Mouse (Mus musculus) spleen, postnatal 36 days (tissue): Measurements from ENCODE around the gene 2010300C02Rik.

Experiments
- DNase-seq, 2 experiments: peaks; one replicate each; pipeline ENCODE4 v3.0.0; 2022; ENCODE audit warnings: low spot score in 2 of 2, mixed read lengths in 1 of 2

Gene 2010300C02Rik

DNA sequence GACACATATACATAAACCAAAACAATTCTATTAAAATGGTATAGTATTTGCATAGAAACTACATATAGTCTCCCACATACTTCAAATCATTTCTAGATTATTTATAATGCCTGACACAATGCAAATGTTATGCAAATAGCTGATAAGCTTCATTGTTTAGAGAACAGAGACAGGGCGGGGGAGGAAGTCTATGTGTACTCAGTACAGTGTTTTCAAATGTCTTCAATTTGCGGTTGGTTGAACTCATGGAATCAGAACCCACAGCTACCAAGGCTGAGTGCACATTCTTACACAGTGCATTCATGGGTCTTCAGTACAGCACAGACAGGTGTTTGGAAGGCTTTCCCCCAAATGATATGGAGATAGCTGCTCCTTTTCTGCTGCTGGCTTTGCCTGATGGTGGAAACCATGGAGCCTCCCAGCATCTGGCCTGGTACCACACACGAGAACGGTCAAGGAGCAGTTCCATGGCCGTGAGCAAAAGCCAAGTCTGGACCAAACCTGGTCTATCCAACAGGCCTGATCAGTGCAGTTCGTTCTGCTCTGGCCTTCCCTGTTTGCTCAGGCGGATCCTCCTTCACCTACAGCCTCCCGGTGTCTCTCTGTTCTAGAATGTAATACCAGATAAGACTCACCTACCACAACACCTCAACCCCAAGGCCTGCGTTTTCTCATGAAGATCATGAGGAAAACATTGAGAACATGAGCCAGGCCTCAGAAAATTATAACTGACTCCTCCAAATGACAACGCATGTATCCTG lies 8.1 kb downstream of the 2010300C02Rik start:
- no peak for DNase-seq

DNA sequence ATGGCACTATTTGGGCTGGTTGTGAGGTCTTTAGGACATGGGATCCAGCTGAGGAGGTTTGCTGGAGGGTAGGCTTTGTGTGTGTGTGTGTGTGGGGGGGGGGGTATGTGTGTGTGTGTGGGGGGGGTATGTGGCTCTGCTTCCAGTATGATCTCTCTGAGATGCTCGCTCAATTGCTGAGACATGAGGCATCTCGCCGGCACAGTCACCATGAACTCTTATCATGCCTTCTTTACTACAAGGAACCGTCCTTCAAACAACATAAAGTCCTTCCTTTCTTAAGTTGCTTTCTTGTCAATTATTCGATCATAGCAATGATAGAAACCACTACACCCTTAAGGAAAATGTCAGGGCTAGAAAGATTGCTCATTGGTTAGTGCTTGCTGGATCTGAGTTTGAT lies 8.8 kb downstream of the 2010300C02Rik start:
- no peak for DNase-seq

- no peak for DNase-seq
Measured at GRCm38 (mm10) chr1:37709736-37710135, 10.1 kb downstream of the 2010300C02Rik start.

DNA sequence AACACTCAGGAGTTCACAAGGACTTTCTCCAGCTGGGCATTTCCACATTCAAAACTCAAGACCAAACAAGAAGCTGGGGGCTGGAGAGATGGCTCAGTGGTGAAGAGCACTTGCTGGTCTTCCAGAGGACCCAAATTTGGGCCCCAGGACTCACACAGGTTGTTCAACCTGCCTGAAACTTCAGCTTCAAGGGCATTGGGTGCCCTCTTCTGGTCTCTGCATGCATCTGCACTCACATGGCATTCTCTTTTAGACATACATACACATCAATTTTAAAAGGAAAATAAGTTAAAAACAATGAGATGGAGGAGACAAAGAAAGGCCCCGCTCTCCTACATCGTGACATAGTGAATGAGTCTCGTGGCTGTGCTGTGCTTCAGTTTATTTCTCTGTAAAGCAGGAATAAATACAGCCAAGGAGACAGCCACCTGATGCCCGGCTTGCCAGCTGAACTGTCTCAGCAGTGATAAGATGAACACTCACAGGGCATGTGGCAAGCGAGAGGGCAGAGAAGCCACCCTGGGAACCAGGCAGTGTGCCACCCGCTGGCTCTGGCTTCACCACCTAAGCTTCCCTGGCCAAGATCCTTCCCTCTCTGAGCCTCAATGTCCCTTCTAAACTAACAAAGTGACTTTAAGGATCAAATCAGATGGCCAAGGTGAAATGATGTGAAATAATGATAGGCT lies 11.5 kb downstream of the 2010300C02Rik start:
- DNase-seq = no peak

- DNase-seq = no peak
Measured at GRCm38 (mm10) chr1:37702326-37702725, 17.6 kb downstream of the 2010300C02Rik start.

DNA sequence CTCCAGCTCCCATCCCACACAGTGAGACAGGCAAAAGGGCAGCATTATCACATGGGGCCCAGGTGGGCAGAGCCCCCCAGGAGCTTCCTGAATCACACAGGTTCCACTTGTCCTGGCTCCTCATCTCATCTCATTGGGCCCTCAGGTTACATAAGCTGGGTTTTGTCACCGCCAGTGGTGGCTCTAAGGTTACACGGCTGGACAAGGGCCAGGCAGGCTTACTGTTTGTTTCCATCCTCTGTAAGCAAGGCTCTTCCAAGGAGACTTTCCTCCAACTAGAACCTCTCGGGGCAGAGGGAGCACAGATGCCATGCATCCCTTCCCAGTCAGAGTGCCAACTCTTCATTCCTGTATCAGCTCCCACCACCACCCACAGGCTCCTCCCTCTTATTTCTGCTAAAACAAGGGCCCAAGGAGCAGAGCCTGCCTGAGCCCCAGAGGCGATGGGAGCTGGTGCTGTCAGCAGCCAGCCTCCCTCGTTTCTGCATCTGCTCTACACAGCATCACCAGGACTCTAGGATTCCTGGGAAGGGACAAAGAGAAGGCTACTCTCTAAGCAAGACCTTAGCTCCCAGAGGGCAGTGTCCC lies 20.9 kb downstream of the 2010300C02Rik start:
- no peak for DNase-seq

- DNase-seq = no peak
Measured at GRCm38 (mm10) chr1:37698186-37698839, 21.6 kb downstream of the 2010300C02Rik start.

GRCm38 (mm10) chr1:37696918-37697317 lies 23.0 kb downstream of the 2010300C02Rik start:
- DNase-seq = peak; percentile 10 to 18

GRCm38 (mm10) chr1:37695732-37696131 lies 24.2 kb downstream of the 2010300C02Rik start:
- no peak for DNase-seq

DNA sequence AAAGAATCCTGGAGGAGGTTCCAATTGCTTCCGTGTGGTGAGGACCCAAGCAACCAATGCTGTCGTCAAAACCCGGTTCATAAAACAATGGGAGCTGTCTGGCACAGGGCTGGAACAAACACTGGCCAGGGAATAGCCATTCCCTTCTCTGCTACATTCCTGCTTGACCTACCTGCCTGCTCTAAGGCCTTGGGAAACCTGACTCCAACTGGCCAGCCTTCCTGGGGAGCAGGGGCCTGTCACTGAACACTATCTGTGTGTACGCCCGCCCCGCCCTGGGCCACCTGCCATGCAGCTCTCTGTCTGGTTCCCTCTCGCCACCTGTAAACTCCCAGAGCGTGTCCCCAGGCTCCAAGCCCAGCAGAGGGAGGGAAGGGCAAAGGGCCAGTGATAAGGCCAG lies 25.5 kb downstream of the 2010300C02Rik start:
- DNase-seq = no peak

GRCm38 (mm10) chr1:37691179-37691578 lies 28.7 kb downstream of the 2010300C02Rik start:
- peak; percentile 23 to 37 for DNase-seq

DNA sequence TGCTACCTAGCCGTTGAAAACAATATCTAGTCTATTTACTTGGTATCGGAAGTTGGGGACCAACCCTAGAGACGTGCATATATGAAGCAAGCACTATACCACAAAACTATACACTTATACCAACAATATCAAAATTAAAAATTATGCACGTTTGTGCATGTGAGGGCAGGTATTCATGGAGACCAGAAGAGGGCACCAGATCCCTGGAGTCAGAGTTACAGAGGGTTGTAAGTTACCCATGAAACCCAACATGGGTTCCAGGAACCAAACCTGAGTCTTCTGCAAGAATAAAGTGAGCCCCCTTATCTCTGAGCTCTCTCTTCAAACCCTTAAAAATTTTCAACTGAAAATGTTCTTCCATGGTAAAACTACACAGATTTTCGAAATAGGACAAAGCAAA lies 29.2 kb downstream of the 2010300C02Rik start:
- no peak for DNase-seq

DNA sequence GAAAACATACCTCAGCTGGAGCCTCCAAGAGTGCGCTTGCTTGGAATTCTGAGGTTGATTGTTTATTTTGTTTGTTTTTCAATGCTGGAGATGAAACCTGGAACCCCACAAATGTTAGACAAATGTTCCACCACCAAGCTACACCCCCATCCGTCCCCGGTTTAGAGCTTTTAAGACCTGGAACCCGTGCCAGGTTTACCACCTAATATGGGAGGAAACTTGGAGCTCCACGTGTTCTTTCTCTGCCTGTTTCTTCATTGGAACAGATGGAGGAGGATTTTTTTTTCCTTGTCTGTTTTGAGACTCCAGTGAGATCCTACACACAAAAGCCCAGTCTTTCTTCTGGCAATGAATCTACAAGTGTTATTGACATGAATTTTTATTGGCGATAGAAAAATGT lies 30.2 kb downstream of the 2010300C02Rik start:
- no peak for DNase-seq

- DNase-seq = no peak
Measured at GRCm38 (mm10) chr1:37688351-37688750, 31.5 kb downstream of the 2010300C02Rik start.

DNA sequence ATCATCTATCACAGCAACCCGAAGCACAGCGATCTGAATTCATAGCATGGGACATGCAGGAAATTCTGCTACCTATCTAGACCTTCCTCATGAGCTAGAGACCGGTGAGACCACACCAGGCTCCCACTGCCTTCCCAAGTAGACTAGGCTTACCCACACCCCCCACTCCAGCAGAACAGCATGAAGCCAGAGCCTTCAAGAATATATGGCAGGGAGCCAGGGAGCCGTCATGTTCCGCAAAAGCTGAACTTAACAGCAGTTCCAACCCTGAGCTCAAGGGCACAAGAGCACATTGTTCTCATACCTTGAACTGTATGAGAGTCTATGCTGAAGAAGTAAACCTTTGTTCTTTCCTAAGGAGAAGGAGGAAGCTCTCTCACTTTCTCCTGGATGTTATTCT lies 32.4 kb downstream of the 2010300C02Rik start:
- no peak for DNase-seq

- no peak for DNase-seq
Measured at GRCm38 (mm10) chr1:37686953-37687441, 32.9 kb downstream of the 2010300C02Rik start.

DNA sequence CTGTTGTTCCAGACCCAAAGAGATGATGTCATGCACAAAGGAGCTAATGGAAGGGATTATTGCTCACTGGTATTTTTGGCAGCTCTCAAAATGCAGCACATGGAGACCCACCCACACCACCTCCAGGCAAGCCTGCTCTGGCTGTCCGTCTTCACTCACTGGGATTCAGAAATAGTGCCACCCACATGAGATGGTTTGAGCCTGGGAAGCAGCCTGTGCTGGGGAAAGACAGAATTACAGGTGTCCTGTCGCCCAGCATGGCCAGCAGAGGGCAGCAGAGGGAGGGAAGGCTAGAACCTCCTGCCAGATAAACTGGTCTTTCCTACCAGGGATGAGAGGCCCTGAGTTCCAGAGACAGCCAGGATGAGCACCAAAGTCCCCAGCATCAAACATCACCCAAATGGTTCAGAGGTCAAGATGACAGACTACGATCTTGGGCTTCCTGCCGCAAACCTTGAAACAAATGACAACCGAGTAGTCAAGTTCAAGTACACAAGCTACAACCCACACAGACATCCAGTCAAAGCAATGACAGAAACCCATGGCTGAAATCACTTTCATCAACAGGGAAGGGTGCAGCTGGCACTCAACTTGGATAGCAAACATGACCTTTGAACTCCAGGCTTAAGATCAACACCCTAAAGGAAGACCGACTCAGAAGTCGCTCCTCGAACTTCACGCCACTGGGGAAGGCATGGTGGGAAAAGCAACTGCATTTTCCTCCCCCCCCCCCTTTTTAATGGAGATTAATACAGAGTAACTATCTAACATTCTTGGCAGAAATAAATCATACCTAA lies 41.4 kb downstream of the 2010300C02Rik start:
- DNase-seq = peak; percentile 49 to 54

GRCm38 (mm10) chr1:37676967-37677512 lies 42.8 kb downstream of the 2010300C02Rik start:
- no peak for DNase-seq

DNA sequence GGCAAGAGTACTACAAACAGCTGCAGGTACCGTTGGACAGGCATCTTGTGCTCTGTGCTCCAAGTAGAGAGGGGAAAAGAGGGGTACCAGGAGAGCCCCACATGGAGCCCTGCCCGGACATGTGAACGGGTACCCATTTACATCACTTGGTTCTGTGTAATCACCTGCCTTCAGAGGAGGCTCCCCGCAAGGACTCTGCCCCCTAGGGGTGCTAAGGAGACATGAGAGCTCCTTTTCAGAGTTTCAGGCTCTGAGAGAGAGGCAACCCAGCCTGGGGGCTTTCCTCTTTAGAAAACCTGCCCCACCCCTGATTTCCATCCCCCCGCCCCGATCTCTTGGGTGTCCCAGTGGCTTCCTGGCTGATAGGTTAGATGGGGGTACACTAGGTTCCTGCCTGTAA lies 44.4 kb downstream of the 2010300C02Rik start:
- no peak for DNase-seq

- no peak for DNase-seq
Measured at GRCm38 (mm10) chr1:37674266-37674665, 45.6 kb downstream of the 2010300C02Rik start.

DNA sequence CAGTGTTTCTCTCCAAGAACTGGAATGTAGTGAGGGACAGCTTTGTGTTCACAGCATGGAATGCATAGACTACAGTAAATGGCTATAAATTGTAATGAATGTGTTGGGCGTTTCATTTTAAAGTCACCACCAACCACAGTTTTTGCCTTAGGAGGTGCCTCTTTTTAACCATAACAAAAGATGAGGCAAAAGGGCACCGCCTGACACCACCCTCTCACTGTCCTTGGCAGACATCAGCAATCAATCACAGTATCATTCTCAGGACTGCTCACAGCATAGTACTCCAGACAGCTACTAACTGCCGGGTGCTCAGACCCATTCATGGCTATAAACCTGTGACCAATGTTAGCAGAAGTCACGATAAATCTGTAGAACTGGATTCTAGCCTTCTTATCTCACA lies 48.6 kb downstream of the 2010300C02Rik start:
- no peak for DNase-seq
